Mouse (Mus musculus) left cerebral cortex, postnatal 14 days (tissue): ENCODE measurements around the gene Dcun1d1. TPM values are rescaled to one million over a fixed set of nuclear protein-coding genes. Genes with fewer than 3 reads are reported as not detected.

ENCODE experiments used
- DNase-seq, 2 experiments: peaks; one replicate each; pipeline ENCODE4 v3.0.0; 2021 to 2022; ENCODE audit warnings: low spot score in 2 of 2, mixed read lengths in 1 of 2
- intact Hi-C: fragments of 180-260 bp; cut with DNase I; formaldehyde crosslinking; loops from one replicate; pipeline ENCODE4 v1.15.1; 2025
- long read RNA-seq, 2 experiments: library from polyadenylated mRNA; stranded (forward); transcript quantifications; one replicate each; pipeline ENCODE4 v2.0.0; 2021
- total RNA-seq, 2 experiments: library from RNA; stranded (reverse); gene quantifications; 2 replicates each; pipeline ENCODE4 v1.2.3; 2021

Gene Dcun1d1
- total RNA-seq: 10 to 100 TPM; 65.7 to 67.8 TPM
- long read RNA-seq, experiment 1, full-length matches to known transcripts: 41 of 60 reads
- long read RNA-seq, experiment 1, partial matches to known transcripts: 7 of 60 reads
- long read RNA-seq, experiment 1, other reads (novel, unspliced or antisense): 12 of 60 reads
- long read RNA-seq, experiment 2, full-length matches to known transcripts: 36 of 50 reads
- long read RNA-seq, experiment 2, partial matches to known transcripts: 6 of 50 reads
- long read RNA-seq, experiment 2, other reads (novel, unspliced or antisense): 8 of 50 reads

- intact Hi-C loops: no loop called here
- DNase-seq: no peak
These were observed at the start of gene Dcun1d1 for GRCm38 (mm10) chr3:35937345-35937744. Gene Dcun1d1, minus strand, starts transcription at chr3:35937445.

DNA sequence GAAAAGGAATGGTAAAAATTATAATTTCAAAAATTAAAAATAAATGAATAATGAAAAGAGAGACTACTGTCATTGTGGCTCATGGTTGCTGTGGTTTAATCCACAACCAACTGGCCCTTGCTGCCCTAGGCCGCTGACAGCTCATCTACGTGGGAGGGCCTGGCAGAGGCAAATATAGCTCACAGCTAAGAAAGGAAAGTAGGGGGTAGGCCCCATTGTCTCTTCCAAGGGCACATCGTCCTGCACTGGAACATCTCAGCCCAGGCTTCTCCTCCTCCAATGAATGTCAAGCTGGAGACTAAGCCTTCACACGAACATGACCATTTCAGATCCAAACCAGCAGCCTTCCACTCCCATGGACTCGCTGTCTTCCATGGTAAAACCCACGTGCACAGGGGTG lies 49.0 kb upstream of the Dcun1d1 start:
- intact Hi-C loops: no loop called here
- DNase-seq: no peak

DNA sequence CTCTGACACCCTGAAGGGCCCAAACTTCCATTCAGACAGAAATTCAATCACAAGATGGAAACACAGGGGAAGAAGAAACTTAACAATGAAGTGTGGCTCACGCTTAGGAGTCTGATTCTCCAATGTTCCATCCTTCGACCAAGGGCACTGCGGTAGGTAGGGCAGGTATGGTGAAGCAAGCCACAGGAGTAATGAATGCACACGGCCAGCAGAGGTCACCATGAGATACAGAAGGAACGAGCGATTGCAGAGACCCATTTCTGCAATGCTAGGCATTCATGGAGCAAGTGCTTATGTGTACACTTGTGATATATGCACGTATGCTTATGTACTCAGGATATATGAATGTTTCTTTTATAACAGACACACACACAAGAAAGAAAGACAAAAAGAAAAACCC lies 36.3 kb upstream of the Dcun1d1 start:
- intact Hi-C loops: loop anchor here (10.0 kb wide), 1 partner anchor 289 kb away; no protein-coding TSS in a partner anchor
- peak; percentile 29 for DNase-seq

DNA sequence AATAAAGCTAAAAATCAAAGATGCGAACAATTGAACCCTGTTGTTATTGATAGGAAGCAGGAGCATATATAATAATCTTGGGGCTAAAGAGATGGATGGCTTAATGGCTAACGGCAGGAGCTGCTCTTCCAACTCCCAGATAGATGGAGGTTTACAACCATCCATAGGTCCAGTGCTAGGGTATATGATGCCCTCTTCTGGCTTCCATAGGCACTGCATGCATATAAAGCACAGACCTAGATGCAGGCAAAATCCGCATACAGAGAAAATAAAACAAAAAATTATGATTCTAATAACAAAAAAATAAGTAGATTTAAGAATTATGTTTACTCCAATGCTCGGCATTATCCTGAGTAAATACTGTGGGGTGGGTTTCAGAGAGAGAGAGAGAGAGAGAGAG lies 35.7 kb upstream of the Dcun1d1 start:
- peak; percentile 60 to 70 for DNase-seq
- intact Hi-C loops: loop anchor here (10.0 kb wide), 1 partner anchor 288 kb away; no protein-coding TSS in a partner anchor

GRCm38 (mm10) chr3:35971149-35971548 lies 33.9 kb upstream of the Dcun1d1 start:
- intact Hi-C loops: loop anchor here (10.0 kb wide), 1 partner anchor 286 kb away; no protein-coding TSS in a partner anchor
- peak; percentile 18 to 35 for DNase-seq

DNA sequence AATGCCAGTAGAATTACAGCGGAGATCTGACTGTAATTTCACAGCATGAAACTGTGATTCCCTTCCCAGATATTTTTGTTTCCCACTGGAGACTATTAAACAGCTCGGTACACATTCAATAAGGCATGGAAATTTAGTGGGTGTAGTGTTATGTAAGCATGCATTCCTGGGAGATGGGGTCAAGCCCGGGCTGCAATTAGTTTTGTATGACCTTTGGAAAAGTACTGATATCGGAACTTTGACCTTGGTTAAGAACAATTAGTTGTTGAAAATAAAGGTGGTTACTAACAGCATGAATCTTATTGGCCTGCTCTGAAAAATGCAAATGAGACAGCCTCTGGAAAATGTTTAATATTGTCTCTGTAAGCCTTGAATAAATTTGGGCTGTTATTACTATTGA lies 33.2 kb upstream of the Dcun1d1 start:
- intact Hi-C loops: loop anchor here (10.0 kb wide), 1 partner anchor 286 kb away; no protein-coding TSS in a partner anchor
- no peak for DNase-seq

DNA sequence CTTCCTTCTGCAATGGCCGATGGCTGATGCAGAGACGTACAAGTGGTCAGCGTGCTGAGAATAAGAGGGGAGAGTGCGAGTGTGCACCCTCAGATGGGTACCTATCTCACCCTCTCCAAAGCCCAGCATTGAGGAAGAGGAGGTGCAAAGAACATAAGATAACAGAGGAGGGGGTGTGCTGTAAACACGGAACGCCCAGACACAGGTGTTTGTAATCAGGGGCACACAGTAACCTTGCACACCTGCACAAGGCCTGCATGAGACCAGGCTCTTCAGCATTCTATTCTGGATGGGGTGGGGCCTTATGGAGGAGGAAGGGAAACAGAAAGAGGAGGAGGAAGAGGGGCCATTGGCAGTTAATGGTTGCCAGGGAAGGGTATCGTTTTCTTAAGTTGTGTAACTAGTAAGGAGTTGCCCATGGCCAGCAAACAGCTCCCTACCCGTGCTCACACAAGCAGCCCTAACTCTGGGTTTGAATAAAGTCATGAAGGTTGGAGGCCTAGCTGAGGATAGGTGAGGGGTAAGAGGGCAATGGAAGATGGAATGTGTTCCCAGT lies 30.2 kb upstream of the Dcun1d1 start:
- intact Hi-C loops: no loop called here

GRCm38 (mm10) chr3:35966493-35966892 lies 29.2 kb upstream of the Dcun1d1 start:
- intact Hi-C loops: no loop called here
- no peak for DNase-seq

More for the DNA sequence above, 30.2 kb upstream of the Dcun1d1 start:
- DNase-seq: no peak

GRCm38 (mm10) chr3:35964928-35965327 lies 27.7 kb upstream of the Dcun1d1 start:
- DNase-seq: no peak
- intact Hi-C loops: no loop called here

DNA sequence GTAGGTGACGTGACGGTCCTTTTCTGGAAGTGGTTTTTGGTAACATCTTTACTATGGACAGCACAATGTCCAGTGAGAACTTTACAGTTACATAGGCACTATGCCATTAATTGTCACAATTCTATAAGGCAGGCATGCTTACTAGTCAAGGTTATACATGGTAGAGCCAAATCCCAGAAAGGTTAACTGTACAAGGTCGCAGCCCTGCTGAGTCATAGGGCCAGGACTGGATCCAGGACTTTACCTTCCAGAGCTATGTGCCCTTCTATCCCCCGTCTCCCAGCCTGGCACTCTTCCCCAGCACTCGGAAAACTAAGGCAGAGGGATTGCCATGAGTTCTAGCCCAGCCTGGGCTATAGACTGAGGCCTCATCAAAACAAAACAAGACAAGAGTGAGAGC lies 26.7 kb upstream of the Dcun1d1 start:
- intact Hi-C loops: no loop called here
- DNase-seq: no peak

GRCm38 (mm10) chr3:35963401-35963800 lies 26.2 kb upstream of the Dcun1d1 start:
- intact Hi-C loops: no loop called here
- no peak for DNase-seq

DNA sequence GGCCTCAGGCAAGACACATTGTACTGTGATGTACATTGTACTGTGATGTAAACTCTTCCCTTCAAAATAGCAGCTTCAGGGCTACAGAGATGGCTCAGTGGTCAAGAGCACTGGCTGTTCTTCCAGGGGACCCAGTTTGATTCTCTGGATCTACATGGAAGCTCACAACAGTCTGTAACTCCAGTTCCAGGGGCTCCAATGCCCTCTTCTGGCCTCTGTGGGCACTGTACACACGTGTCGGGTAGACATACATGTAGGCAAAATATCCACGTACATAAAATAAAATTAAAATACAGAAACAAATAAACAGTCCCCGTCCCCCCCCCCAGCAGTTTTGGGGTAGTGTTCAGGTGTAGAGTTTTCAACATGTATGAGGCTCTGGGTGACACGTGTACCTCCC lies 25.7 kb upstream of the Dcun1d1 start:
- DNase-seq: no peak
- intact Hi-C loops: no loop called here

DNA sequence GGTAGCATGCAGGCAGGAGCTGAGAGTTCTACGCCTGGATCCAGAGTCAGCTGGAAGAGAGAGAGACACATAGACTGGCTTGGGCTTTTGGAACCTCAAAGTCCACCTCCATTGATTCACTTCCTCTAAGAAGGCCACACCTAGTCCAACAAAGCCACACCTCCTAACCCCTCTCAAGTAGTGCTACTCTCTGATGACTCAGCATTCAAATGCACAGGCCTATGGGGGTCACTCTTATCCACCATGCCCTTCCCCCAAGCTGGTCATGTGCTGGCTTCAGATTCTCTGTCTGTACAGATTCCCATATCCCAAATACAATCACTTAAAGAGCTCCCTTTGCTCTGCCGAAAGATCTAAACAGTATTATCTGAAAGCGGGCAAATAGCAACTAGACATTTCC lies 20.0 kb upstream of the Dcun1d1 start:
- DNase-seq: no peak
- intact Hi-C loops: no loop called here

DNA sequence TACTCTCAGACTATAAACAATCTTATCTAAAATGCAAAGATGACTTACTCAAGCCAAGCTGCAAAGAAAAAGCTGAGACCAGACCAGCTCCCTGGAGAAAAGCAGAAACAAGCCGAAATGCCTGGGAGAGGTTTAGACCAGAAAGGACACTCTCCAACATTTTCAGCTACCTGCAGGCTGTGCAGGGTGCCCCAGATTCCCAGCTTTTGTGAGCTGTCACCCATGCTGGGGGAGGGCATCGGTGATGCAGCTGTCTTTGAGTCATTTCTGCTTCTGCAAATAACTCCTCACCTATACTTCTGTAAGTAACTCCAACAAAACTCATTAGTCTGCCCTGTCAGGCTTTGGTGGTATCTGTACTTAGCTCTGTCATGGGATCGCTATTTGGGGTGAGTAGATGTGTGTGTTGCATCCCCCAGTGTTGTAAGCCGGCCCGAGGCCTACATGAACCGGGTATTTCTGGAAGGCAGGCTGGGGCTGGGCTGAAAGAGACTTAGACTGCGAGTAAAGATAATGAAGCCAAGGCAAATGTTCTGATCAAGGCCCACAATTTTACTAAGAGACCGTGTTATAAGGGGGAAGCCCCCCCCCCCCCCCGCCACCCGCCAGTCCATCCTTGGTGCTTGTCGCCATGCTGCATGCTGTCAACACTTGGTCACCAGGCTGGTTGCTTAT lies 17.8 kb upstream of the Dcun1d1 start:
- intact Hi-C loops: no loop called here
- no peak for DNase-seq

GRCm38 (mm10) chr3:35953816-35954215 lies 16.6 kb upstream of the Dcun1d1 start:
- DNase-seq: no peak
- intact Hi-C loops: no loop called here

- no peak for DNase-seq
- intact Hi-C loops: no loop called here
These were observed 15.9 kb upstream of the Dcun1d1 start for GRCm38 (mm10) chr3:35953184-35953583.

DNA sequence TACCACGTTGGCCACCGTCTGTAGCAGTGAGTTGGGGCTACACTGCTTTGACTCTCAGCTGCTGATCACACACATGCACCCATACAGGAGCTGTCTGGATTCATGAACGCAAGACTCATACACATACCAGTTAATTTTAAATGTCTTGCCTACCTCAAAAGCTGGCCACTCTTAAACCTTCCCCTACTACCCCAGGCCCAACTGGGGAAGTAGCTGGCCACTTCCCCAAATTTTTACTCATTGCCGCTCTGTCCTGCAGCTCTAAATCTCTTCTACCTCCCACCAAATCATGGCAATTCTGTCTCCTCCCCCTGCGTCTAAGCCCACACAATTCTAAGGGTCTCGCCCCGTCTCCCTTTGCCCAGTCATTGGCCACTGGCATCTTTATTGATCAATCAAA lies 11.0 kb upstream of the Dcun1d1 start:
- DNase-seq: no peak
- intact Hi-C loops: no loop called here

DNA sequence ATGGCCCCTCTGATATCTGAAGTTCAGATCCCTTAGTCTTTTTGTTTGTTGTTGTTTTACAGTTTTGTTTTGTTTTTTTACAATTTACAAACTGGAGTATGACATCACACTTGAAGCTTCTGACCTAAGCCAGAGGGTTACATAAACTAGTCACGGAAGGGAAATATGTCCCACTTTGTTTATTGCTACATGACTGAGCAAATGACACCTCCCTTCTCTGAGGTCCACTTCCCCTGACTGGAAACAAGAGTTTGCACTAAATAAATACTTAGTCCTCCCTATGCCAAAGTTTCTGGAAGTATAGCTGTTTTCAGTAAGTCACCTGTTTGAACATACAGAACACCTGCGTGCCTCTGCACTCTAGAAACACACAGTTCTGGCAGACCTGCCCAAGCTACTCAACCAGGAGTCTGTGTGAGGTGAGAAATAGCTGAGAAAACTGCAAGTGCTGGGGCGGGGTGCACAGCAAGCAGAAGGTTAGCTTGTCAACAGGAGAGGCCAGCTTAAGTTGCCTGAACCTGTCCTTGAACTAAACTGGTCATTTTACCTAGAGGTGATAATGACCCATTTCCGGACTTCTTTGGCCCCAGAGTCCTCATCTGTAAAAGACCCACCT lies 3.4 kb upstream of the Dcun1d1 start:
- intact Hi-C loops: no loop called here
- no peak for DNase-seq

DNA sequence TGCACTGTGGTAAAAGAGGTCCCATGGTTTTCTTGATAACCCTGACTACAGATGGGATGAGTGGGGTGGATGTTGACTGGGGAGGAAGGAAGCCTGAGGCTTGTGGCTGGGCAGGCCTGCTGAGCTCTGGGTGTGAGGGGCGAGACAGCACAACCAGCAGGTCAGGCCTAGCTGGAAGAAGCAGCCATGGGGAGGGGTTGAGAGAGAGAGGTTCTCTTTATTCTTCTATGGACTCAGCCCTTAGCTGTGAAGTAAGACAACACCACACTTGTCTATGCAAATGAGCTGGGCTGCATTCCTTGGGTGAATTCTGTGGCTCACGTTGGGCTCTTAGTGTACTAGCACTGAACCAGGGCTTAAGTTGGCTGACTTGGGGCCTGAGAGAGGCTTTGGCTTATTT lies 2.8 kb upstream of the Dcun1d1 start:
- DNase-seq: no peak

DNA sequence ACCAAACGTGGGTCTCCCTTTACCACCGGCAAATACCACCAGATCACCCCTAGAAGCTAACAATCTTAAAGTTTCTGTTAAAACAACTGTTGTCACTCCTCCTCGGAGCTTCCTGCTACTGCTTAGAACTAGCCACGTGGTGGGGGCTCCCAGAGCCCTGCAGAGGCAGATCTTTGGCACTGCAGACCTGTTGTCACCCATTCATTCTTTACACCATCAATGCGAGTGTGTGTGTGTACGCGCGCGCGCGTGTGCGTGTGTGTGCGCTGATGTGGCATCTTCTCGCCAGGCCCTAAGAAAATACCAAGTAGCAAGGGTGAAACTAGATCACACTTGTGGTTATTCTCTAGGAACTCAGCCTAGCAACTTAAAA lies 3.9 kb downstream of the Dcun1d1 start:
- peak in 1 of 2 experiments; percentile 38 for DNase-seq

More for the DNA sequence above, 2.8 kb upstream of the Dcun1d1 start:
- intact Hi-C loops: no loop called here

More for the DNA sequence above, 3.9 kb downstream of the Dcun1d1 start:
- intact Hi-C loops: no loop called here
